Mouse (Mus musculus) small intestine, adult 2 months (tissue): ENCODE measurements around the gene Hrct1.

Experiments
- CTCF ChIP-seq: fragments of 200-500 bp; IDR thresholded peaks from 2 replicates; pipeline ENCODE4 v1.5.1; 2012; ENCODE audit warnings: low read depth, mild to moderate bottlenecking, control low read depth, inconsistent platforms, low read length, moderate library complexity, mixed read lengths; ENCODE audit not compliant: insufficient replicate concordance, insufficient read length; ENCODE audit errors: extremely low read depth
- POLR2A ChIP-seq: fragments of 200-500 bp; IDR thresholded peaks from 2 replicates; pipeline ENCODE4 v1.6.1; 2012; ENCODE audit warnings: low read depth, mild to moderate bottlenecking, control low read depth, inconsistent platforms, low read length, moderate library complexity

GRCm38 (mm10) chr4:43743099-43743498 lies 16.1 kb downstream of the Hrct1 start:
- TF ChIP-seq CTCF (no peak), POLR2A (no peak)
